Mouse (Mus musculus) B cell, adult 2 months (primary cell): ENCODE data around the gene Wasl.

ENCODE experiments used
- DNase-seq, 2 experiments: peaks; one replicate each; pipeline ENCODE4 v3.0.0; 2022

Gene Wasl

GRCm38 (mm10) chr6:24642960-24643359, 21.8 kb downstream of the Wasl start:
- no peak for DNase-seq

GRCm38 (mm10) chr6:24642161-24642560, 22.6 kb downstream of the Wasl start:
- DNase-seq: no peak

- no peak for DNase-seq
Observed at GRCm38 (mm10) chr6:24641286-24641685, 23.5 kb downstream of the Wasl start.

GRCm38 (mm10) chr6:24635814-24636213, 29.0 kb downstream of the Wasl start:
- DNase-seq: no peak

- no peak for DNase-seq
Observed at GRCm38 (mm10) chr6:24634065-24634464, 30.7 kb downstream of the Wasl start.

- DNase-seq: no peak
Observed at GRCm38 (mm10) chr6:24632061-24632460, 32.7 kb downstream of the Wasl start.

- no peak for DNase-seq
Observed at GRCm38 (mm10) chr6:24628499-24628898, 36.3 kb downstream of the Wasl start.

GRCm38 (mm10) chr6:24627586-24628030, 37.2 kb downstream of the Wasl start:
- DNase-seq: peak; percentile 55 to 65

GRCm38 (mm10) chr6:24622098-24622497, 42.7 kb downstream of the Wasl start:
- no peak for DNase-seq

- DNase-seq: no peak
Observed at GRCm38 (mm10) chr6:24620936-24621335, 43.9 kb downstream of the Wasl start.

- no peak for DNase-seq
Observed at GRCm38 (mm10) chr6:24619285-24620045, 45.3 kb downstream of the Wasl start.

GRCm38 (mm10) chr6:24616746-24617145, 48.1 kb downstream of the Wasl start:
- no peak for DNase-seq

- no peak for DNase-seq
Observed at GRCm38 (mm10) chr6:24613918-24614317, 50.9 kb downstream of the Wasl start.

- no peak for DNase-seq
Observed at GRCm38 (mm10) chr6:24613346-24613745, 51.5 kb downstream of the Wasl start.

GRCm38 (mm10) chr6:24612074-24612755, 52.6 kb downstream of the Wasl start:
- DNase-seq: no peak

GRCm38 (mm10) chr6:24610358-24610757, 54.5 kb downstream of the Wasl start:
- no peak for DNase-seq

GRCm38 (mm10) chr6:24609531-24609930, 55.3 kb downstream of the Wasl start:
- DNase-seq: no peak

GRCm38 (mm10) chr6:24608682-24609081, 56.1 kb downstream of the Wasl start:
- no peak for DNase-seq

GRCm38 (mm10) chr6:24608129-24608528, 56.7 kb downstream of the Wasl start:
- no peak for DNase-seq

GRCm38 (mm10) chr6:24607531-24607930, 57.3 kb downstream of the Wasl start:
- DNase-seq: no peak

GRCm38 (mm10) chr6:24606512-24606911, 58.3 kb downstream of the Wasl start:
- no peak for DNase-seq

- no peak for DNase-seq
Observed at GRCm38 (mm10) chr6:24605631-24606030, 59.2 kb downstream of the Wasl start.

GRCm38 (mm10) chr6:24604289-24604688, 60.5 kb downstream of the Wasl start:
- DNase-seq: no peak

- DNase-seq: no peak
Observed at GRCm38 (mm10) chr6:24602993-24603392, 61.8 kb downstream of the Wasl start.
